Mouse (Mus musculus): ENCODE results near the gene Sec61a2. TPM values are rescaled to one million over a fixed set of nuclear protein-coding genes. Genes with fewer than 3 reads are reported as not detected.

Gene Sec61a2
- total RNA-seq, 2 experiments from 2014 or later, result 5.7 to 11.6 TPM

Other genes with a start within 250 kb of the Sec61a2 start
- 56.3 and 62.1 TPM in 2 replicates for gene Camk1d, start 180.9 kb downstream of the Sec61a2 start, total RNA-seq (2015)
- 31.3 and 45.6 TPM in 2 replicates for gene Camk1d, start 180.9 kb downstream of the Sec61a2 start, total RNA-seq (2017)
- 29.2 and 33.5 TPM in 2 replicates for gene Nudt5, start 50.4 kb downstream of the Sec61a2 start, total RNA-seq (2015)
- 25.1 and 31.2 TPM in 2 replicates for gene Nudt5, start 50.4 kb downstream of the Sec61a2 start, total RNA-seq (2017)
- gene Cdc123, start 50.3 kb downstream of the Sec61a2 start, total RNA-seq (2015), result 91.2 and 110 TPM in 2 replicates
- 80.7 and 85.0 TPM in 2 replicates for gene Cdc123, start 50.3 kb downstream of the Sec61a2 start, total RNA-seq (2017)
- gene Gm13199, start 32.5 kb downstream of the Sec61a2 start, total RNA-seq (2015), result 0.51 TPM in 1 of 2 replicates, not detected in the other
- gene Gm13199, start 32.5 kb downstream of the Sec61a2 start, total RNA-seq (2017), result not detected in 2 replicates
- gene Dhtkd1, start 47.4 kb upstream of the Sec61a2 start, total RNA-seq (2015), result 2.0 TPM in 1 of 2 replicates, not detected in the other
- gene Dhtkd1, start 47.4 kb upstream of the Sec61a2 start, total RNA-seq (2017), result 0.24 TPM in 1 of 2 replicates, not detected in the other
- 28.9 and 29.6 TPM in 2 replicates for gene Upf2, start 56.0 kb upstream of the Sec61a2 start, total RNA-seq (2015)
- gene Upf2, start 56.0 kb upstream of the Sec61a2 start, total RNA-seq (2017), result 27.6 and 32.9 TPM in 2 replicates
- gene Proser2, start 234.8 kb upstream of the Sec61a2 start, total RNA-seq (2015), result not detected in 2 replicates
- gene Proser2, start 234.8 kb upstream of the Sec61a2 start, total RNA-seq (2017), result 0.15 TPM in 1 of 2 replicates, not detected in the other

Measured in megakaryocyte, adult 5-6 weeks (primary cell).